Mouse (Mus musculus) heart, adult 2 months (tissue): ENCODE measurements around the gene Smarca4. TPM values are rescaled to one million over a fixed set of nuclear protein-coding genes. Genes with fewer than 3 reads are reported as not detected.
A peak's percentile ranks its signal among the peaks of the same experiment; 100 is the strongest.

Experiments
- DNase-seq, 2 experiments: peaks; one replicate each; pipeline ENCODE4 v3.0.0; 2021
- H3K27ac ChIP-seq: fragments of 200-600 bp; 2 replicates; pipeline ENCODE4 v1.8.1; 2022
- H3K27me3 ChIP-seq: fragments of 200-500 bp; 2 replicates; pipeline ENCODE4 v1.6.1; 2012; ENCODE audit warnings: mild to moderate bottlenecking, low read length, inconsistent platforms, mixed read lengths; ENCODE audit not compliant: control insufficient read depth, insufficient read depth
- H3K36me3 ChIP-seq: fragments of 200-500 bp; 2 replicates; pipeline ENCODE4 v1.6.1; 2012; ENCODE audit warnings: low read length, inconsistent platforms; ENCODE audit not compliant: control insufficient read depth, insufficient read depth
- H3K4me1 ChIP-seq: fragments of 200-500 bp; 2 replicates; pipeline ENCODE4 v1.6.1; 2011; ENCODE audit warnings: low read length; ENCODE audit not compliant: control insufficient read depth, insufficient read depth
- H3K4me3 ChIP-seq: fragments of 200-600 bp; 2 replicates; pipeline ENCODE4 v1.8.1; 2022
- H3K79me2 ChIP-seq: fragments of 200-500 bp; replicated peaks from 2 replicates; pipeline ENCODE4 v1.6.1; 2012; ENCODE audit warnings: mild to moderate bottlenecking, inconsistent platforms, low read length, moderate library complexity, mixed read lengths; ENCODE audit not compliant: control insufficient read depth, insufficient read depth
- H3K9ac ChIP-seq: fragments of 200-500 bp; 2 replicates; pipeline ENCODE4 v1.6.1; 2012; ENCODE audit warnings: low read depth, mild to moderate bottlenecking, control low read depth, inconsistent platforms, low read length, mixed read lengths
- CTCF ChIP-seq: fragments of 200-600 bp; IDR thresholded peaks from 2 replicates; pipeline ENCODE4 v1.8.1; 2022; ENCODE audit warnings: antibody characterized with exemption, mild to moderate bottlenecking, moderate library complexity
- EP300 ChIP-seq: fragments of 200-500 bp; IDR thresholded peaks from 2 replicates; pipeline ENCODE4 v1.6.1; 2011; ENCODE audit warnings: low read depth, low read length, control low read depth; ENCODE audit not compliant: insufficient read depth
- POLR2A ChIP-seq: fragments of 200-500 bp; IDR thresholded peaks from 2 replicates; pipeline ENCODE4 v1.6.1; 2011; ENCODE audit warnings: mild to moderate bottlenecking, low read depth, low read length, control low read depth; ENCODE audit not compliant: insufficient read depth
- WGBS: fragments of 180-500 bp; shearing (Covaris S2); methylation state at CpG from one replicate; pipeline ENCODE4 v1.1.7; 2018; 5-methylcytosine and 5-hydroxymethylcytosine counted together
- intact Hi-C: fragments of 180-260 bp; cut with DNase I; formaldehyde crosslinking; loops from one replicate; pipeline ENCODE4 v1.15.1; 2025
- microRNA-seq, 2 experiments: library from miRNA; unstranded; fragments of <30 nt; microRNA quantifications; one replicate each; pipeline ENCODE4 v1.2.0; 2021
- polyA plus RNA-seq: library from polyadenylated mRNA; depleted of rRNA; stranded (reverse); fragments of >200 nt; gene quantifications from 2 replicates; pipeline ENCODE4 v1.2.3, GENCODE M21; 2012; rRNA removed
- total RNA-seq, 2 experiments: library from RNA; stranded (reverse); gene quantifications; 2 replicates each; pipeline ENCODE4 v1.2.3; 2021

Smarca4 gene
- total and polyA plus RNA-seq, 3 experiments: 21.5 to 47.0 (median 43.5) TPM

GRCm38 (mm10) chr9:21748033-21748432 is 132.1 kb downstream of the Smarca4 start:
- Histone ChIP-seq H3K4me1 (peaks cover 16% of the 10 kb centered on the region), H3K36me3 (no peaks in the 10 kb centered on the region), H3K27me3 (no peaks in the 10 kb centered on the region), H3K9ac (peak overlapping the region; percentile 20; the same call in 1 of the 2 replicates), H3K4me3 (no peak overlapping the region), H3K79me2 (no peaks in the 10 kb centered on the region), H3K27ac (peak overlapping the region; percentile 54)
- intact Hi-C loops: loop anchor here (5.0 kb wide), 1 partner anchor 46 kb away; no protein-coding TSS in a partner anchor
- TF ChIP-seq POLR2A: no peak
- peak; percentile 71 for TF ChIP-seq EP300
- peak; percentile 66 to 77 for DNase-seq
- 3% methylated on average over 7 of the region's 7 CpGs for WGBS

- no peak overlapping the region for H3K4me3 ChIP-seq
- intact Hi-C loops: loop anchor here (5.0 kb wide), 1 partner anchor 46 kb away; no protein-coding TSS in a partner anchor
- 38% methylated on average over 10 of the region's 10 CpGs for WGBS
- no peaks in the 10 kb centered on the region for H3K27me3 ChIP-seq
- H3K36me3 ChIP-seq: no peaks in the 10 kb centered on the region
- peaks cover 17% of the 10 kb centered on the region for H3K4me1 ChIP-seq
- H3K79me2 ChIP-seq: no peaks in the 10 kb centered on the region
- no peak overlapping the region for H3K9ac ChIP-seq
- DNase-seq: no peak
- no peak for TF ChIP-seq POLR2A
- H3K27ac ChIP-seq: peak overlapping the region; percentile 54
These were observed 132.5 kb downstream of the Smarca4 start for GRCm38 (mm10) chr9:21748491-21748890.

- intact Hi-C loops: loop anchor here (5.0 kb wide), 1 partner anchor 47 kb away; no protein-coding TSS in a partner anchor
- WGBS: 97% methylated on average over 6 of the region's 6 CpGs
- H3K4me3 ChIP-seq: no peak overlapping the region
- no peaks in the 10 kb centered on the region for H3K27me3 ChIP-seq
- DNase-seq: no peak
- no peak overlapping the region for H3K9ac ChIP-seq
- H3K4me1 ChIP-seq: peaks cover 26% of the 10 kb centered on the region
- no peak overlapping the region for H3K27ac ChIP-seq
- H3K36me3 ChIP-seq: no peaks in the 10 kb centered on the region
- H3K79me2 ChIP-seq: no peaks in the 10 kb centered on the region
- TF ChIP-seq CTCF (no peak), EP300 (no peak), POLR2A (no peak)
These were observed 133.6 kb downstream of the Smarca4 start for GRCm38 (mm10) chr9:21749382-21750118.

- no peak for TF ChIP-seq CTCF
- TF ChIP-seq POLR2A: no peak
- no peak for TF ChIP-seq EP300
- 91% methylated on average over 3 of the region's 3 CpGs for WGBS
- no peaks in the 10 kb centered on the region for H3K27me3 ChIP-seq
- intact Hi-C loops: no loop called here
- peaks cover 29% of the 10 kb centered on the region for H3K4me1 ChIP-seq
- H3K79me2 ChIP-seq: no peaks in the 10 kb centered on the region
- no peak overlapping the region for H3K27ac ChIP-seq
- DNase-seq: no peak
- H3K9ac ChIP-seq: no peak overlapping the region
- no peaks in the 10 kb centered on the region for H3K36me3 ChIP-seq
- H3K4me3 ChIP-seq: no peak overlapping the region
These were observed 134.4 kb downstream of the Smarca4 start for GRCm38 (mm10) chr9:21750370-21750769.

- WGBS: 50% methylated on average over 6 of the region's 6 CpGs
- H3K79me2 ChIP-seq: no peaks in the 10 kb centered on the region
- DNase-seq: peak; percentile 53 to 59
- H3K27me3 ChIP-seq: no peaks in the 10 kb centered on the region
- H3K9ac ChIP-seq: no peak overlapping the region
- no peak overlapping the region for H3K4me3 ChIP-seq
- H3K36me3 ChIP-seq: no peaks in the 10 kb centered on the region
- peaks cover 29% of the 10 kb centered on the region for H3K4me1 ChIP-seq
- peak; percentile 86 for TF ChIP-seq EP300
- no peak for TF ChIP-seq POLR2A
- peak; percentile 72 for TF ChIP-seq CTCF
- H3K27ac ChIP-seq: peak overlapping the region; percentile 76
- intact Hi-C loops: loop anchor here (1.0 kb wide), 1 partner anchor 53 kb away; no protein-coding TSS in a partner anchor
These were observed 135.4 kb downstream of the Smarca4 start for GRCm38 (mm10) chr9:21751347-21751746.

GRCm38 (mm10) chr9:21752252-21752792 is 136.4 kb downstream of the Smarca4 start:
- peak; percentile 62 to 79 for DNase-seq
- H3K36me3 ChIP-seq: no peaks in the 10 kb centered on the region
- H3K4me1 ChIP-seq: peaks cover 29% of the 10 kb centered on the region
- no peaks in the 10 kb centered on the region for H3K27me3 ChIP-seq
- H3K79me2 ChIP-seq: no peaks in the 10 kb centered on the region
- no peak overlapping the region for H3K4me3 ChIP-seq
- whole genome bisulfite sequencing: 33% methylated on average over 10 of the region's 10 CpGs
- peak overlapping the region; percentile 76 for H3K27ac ChIP-seq
- intact Hi-C loops: no loop called here
- TF ChIP-seq EP300 (0 out of 2 replicates have a peak, but pooled peaks have one; percentile 7), CTCF (no peak)
- peak overlapping the region; percentile 61 for H3K9ac ChIP-seq

Small RNA genes lying within 50 kb of the gene (microRNA-seq; reads per million reads assigned to microRNA genes)
- gene Mir1946b: 0 reads per million in 2 experiments

Other genes with a start within 250 kb of the Smarca4 start
- 10 to 100 TPM; 27.7 to 29.0 TPM for gene Ilf3, start 248.3 kb upstream of the Smarca4 start, total RNA-seq
- 22.6 and 29.0 TPM in 2 replicates for gene Ilf3, start 248.3 kb upstream of the Smarca4 start, polyA plus RNA-seq
- gene Qtrt1, start 204.3 kb upstream of the Smarca4 start, total RNA-seq: 1 to 10 TPM; 8.3 to 8.5 TPM
- gene Qtrt1, start 204.3 kb upstream of the Smarca4 start, polyA plus RNA-seq: 19.2 and 20.8 TPM in 2 replicates
- gene Dnm2, start 191.3 kb upstream of the Smarca4 start, total RNA-seq: 10 to 100 TPM; 63.9 to 64.8 TPM
- 52.1 and 68.2 TPM in 2 replicates for gene Dnm2, start 191.3 kb upstream of the Smarca4 start, polyA plus RNA-seq
- gene Tmed1, start 105.9 kb upstream of the Smarca4 start, total RNA-seq: 10 to 100 TPM; 40.9 to 47.2 TPM
- gene Tmed1, start 105.9 kb upstream of the Smarca4 start, polyA plus RNA-seq: 48.1 and 58.9 TPM in 2 replicates
- gene AB124611, start 90.0 kb upstream of the Smarca4 start, total RNA-seq: 1 to 10 TPM; 1.4 to 2.4 TPM
- 1.5 TPM in 2 replicates for gene AB124611, start 90.0 kb upstream of the Smarca4 start, polyA plus RNA-seq
- gene Carm1, start 69.3 kb upstream of the Smarca4 start, total RNA-seq: 10 to 100 TPM; 61.5 to 66.5 TPM
- 65.4 and 77.6 TPM in 2 replicates for gene Carm1, start 69.3 kb upstream of the Smarca4 start, polyA plus RNA-seq
- gene Timm29, start 23.4 kb upstream of the Smarca4 start, total RNA-seq: 10 to 100 TPM; 55.2 to 63.8 TPM
- gene Timm29, start 23.4 kb upstream of the Smarca4 start, polyA plus RNA-seq: 35.2 and 58.6 TPM in 2 replicates
- 1 to 10 TPM; 6.4 to 8.0 TPM for gene Yipf2, start 23.3 kb upstream of the Smarca4 start, total RNA-seq
- gene Yipf2, start 23.3 kb upstream of the Smarca4 start, polyA plus RNA-seq: 11.2 and 12.5 TPM in 2 replicates
- gene Ldlr, start 107.3 kb downstream of the Smarca4 start, total RNA-seq: 1 to 10 TPM; 3.4 to 4.2 TPM
- 7.2 and 10.2 TPM in 2 replicates for gene Ldlr, start 107.3 kb downstream of the Smarca4 start, polyA plus RNA-seq
- 1 to 10 TPM; 5.1 to 6.8 TPM for gene Spc24, start 144.1 kb downstream of the Smarca4 start, total RNA-seq
- gene Spc24, start 144.1 kb downstream of the Smarca4 start, polyA plus RNA-seq: 6.0 and 6.2 TPM in 2 replicates
- 10 to 100 TPM; 57.3 to 62.9 TPM for gene Kank2, start 182.6 kb downstream of the Smarca4 start, total RNA-seq
- 45.3 and 52.7 TPM in 2 replicates for gene Kank2, start 182.6 kb downstream of the Smarca4 start, polyA plus RNA-seq
- not detected for gene Angptl8, start 219.3 kb downstream of the Smarca4 start, total RNA-seq
- gene Angptl8, start 219.3 kb downstream of the Smarca4 start, polyA plus RNA-seq: 0.41 and 2.4 TPM in 2 replicates
- 10 to 100 TPM; 25.9 to 33.8 TPM for gene Dock6, start 236.5 kb downstream of the Smarca4 start, total RNA-seq
- gene Dock6, start 236.5 kb downstream of the Smarca4 start, polyA plus RNA-seq: 87.9 and 92.7 TPM in 2 replicates